Comparison of ENCODE assay signal across 8 mouse cellular contexts in the genomic region with DNA sequence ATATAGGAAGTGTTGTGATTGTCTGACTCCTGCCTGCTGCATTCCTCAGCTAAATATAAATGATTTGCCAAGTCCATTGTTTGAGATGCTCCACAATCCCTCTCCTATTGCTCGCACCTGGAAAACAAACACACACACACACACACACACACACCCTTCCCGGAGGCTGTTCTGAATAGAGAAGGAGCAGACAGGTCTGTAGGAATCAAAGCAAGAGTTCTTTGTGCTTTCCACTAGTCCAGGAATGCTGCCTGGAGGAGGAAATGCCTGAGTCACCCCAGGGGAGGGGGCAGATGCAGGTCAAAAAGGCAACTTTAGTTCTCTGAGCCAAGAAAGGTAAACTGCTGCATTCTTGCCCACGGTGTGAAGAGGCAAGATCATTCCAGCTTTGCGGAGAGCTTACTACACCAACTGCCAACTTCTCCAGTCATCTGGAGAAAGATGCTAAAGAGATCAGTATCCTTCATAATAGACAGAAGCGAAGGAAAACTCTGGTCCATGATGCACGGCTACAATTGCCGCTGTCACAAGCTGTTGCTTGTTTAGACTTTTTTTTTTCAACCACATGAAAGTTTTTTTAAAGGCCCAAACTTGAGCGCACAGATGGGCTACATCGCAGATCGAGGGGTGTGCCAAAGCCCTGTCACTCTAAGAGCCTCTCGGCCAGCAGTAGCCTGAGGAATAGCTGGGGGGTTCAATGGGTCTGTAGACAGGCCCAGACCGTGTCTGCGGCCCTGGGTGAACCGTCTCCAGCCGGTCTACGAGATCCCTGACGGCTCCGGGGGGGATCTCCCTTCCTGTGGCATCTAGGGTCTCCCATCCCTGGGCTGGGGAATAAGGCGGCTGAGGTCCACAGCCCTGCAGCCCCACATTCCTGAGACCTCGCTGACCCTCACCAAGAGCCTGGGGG. TPM values are rescaled to one million over a fixed set of nuclear protein-coding genes. Genes with fewer than 3 reads are reported as not detected.
DNase-seq lines count a peak whose midpoint lies in the region; ATAC-seq and TF ChIP-seq lines count a peak whose summit lies in the region.

No protein-coding gene starts in this region.

- 4% methylated on average over 20 of the region's 20 CpGs for WGBS in forebrain, embryonic 11.5 days
- 2% methylated on average over 20 of the region's 20 CpGs for WGBS in hindbrain, embryonic 14.5 days
- WGBS in liver, embryonic 12.5 days (ENCODE audit: insufficient replicate concordance): 8% methylated on average over 20 of the region's 20 CpGs
- 4% methylated on average over 20 of the region's 20 CpGs for WGBS in neural tube, embryonic 14.5 days

- no peak overlapping the region for H3K27ac ChIP-seq in forebrain, embryonic 11.5 days (ENCODE audit: low read depth, low read length)
- peak overlapping the region; percentile 38 for H3K27ac ChIP-seq in hindbrain, embryonic 14.5 days
- peak overlapping the region; percentile 36; the same call in 1 of the 2 replicates for H3K27ac ChIP-seq in liver, embryonic 12.5 days
- H3K27ac ChIP-seq in neural tube, embryonic 14.5 days (ENCODE audit: low read depth, low read length): no peak overlapping the region

- H3K36me3 ChIP-seq in E14TG2a.4 (ENCODE audit: insufficient read depth, low read length): no peaks in the 10 kb centered on the region
- no peaks in the 10 kb centered on the region for H3K36me3 ChIP-seq in forebrain, embryonic 11.5 days (ENCODE audit: control insufficient read depth, insufficient read depth, low read length)
- no peaks in the 10 kb centered on the region for H3K36me3 ChIP-seq in hindbrain, embryonic 14.5 days (replicated peaks; ENCODE audit: control insufficient read depth, insufficient read depth)
- no peaks in the 10 kb centered on the region for H3K36me3 ChIP-seq in liver, embryonic 12.5 days
- H3K36me3 ChIP-seq in neural tube, embryonic 14.5 days (ENCODE audit: control insufficient read depth, insufficient read depth, low read length): no peaks in the 10 kb centered on the region

- H3K4me2 ChIP-seq in forebrain, embryonic 11.5 days (ENCODE audit: low read depth, low read length, severe bottlenecking): peak overlapping the region; percentile 62
- H3K4me2 ChIP-seq in hindbrain, embryonic 14.5 days (replicated peaks): peak overlapping the region; percentile 94
- H3K4me2 ChIP-seq in liver, embryonic 12.5 days: peak overlapping the region; percentile 87
- H3K4me2 ChIP-seq in neural tube, embryonic 14.5 days (ENCODE audit: low read depth, low read length): peak overlapping the region; percentile 90

- no peak for TF ChIP-seq CTCF in E14TG2a.4 (conservative IDR thresholded peaks at IDR 0.05; ENCODE audit: low read length)

- peak overlapping the region; percentile 69 for H3K9ac ChIP-seq in forebrain, embryonic 11.5 days (ENCODE audit: low read length)
- H3K9ac ChIP-seq in hindbrain, embryonic 14.5 days: peak overlapping the region; percentile 77
- H3K9ac ChIP-seq in liver, embryonic 12.5 days: peak overlapping the region; percentile 67
- H3K9ac ChIP-seq in neural tube, embryonic 14.5 days (replicated peaks; ENCODE audit: low read depth, low read length): peak overlapping the region; percentile 82

- H3K4me1 ChIP-seq in E14TG2a.4 (replicated peaks; ENCODE audit: low read depth, low read length): peaks cover 48% of the 10 kb centered on the region
- H3K4me1 ChIP-seq in forebrain, embryonic 11.5 days (replicated peaks; ENCODE audit: control insufficient read depth, insufficient read depth, low read length): peaks cover 2% of the 10 kb centered on the region; the same call in 1 of the 2 replicates
- peaks cover 4% of the 10 kb centered on the region; the same call in 1 of the 2 replicates for H3K4me1 ChIP-seq in hindbrain, embryonic 14.5 days (replicated peaks; ENCODE audit: control insufficient read depth, insufficient read depth, low read length)
- peaks cover 17% of the 10 kb centered on the region for H3K4me1 ChIP-seq in liver, embryonic 12.5 days
- 0 out of 2 replicates have a peak, but pooled peaks cover 6% of the 10 kb centered on the region for H3K4me1 ChIP-seq in neural tube, embryonic 14.5 days (ENCODE audit: control insufficient read depth, insufficient read depth, low read length)

- H3K27me3 ChIP-seq in E14TG2a.4 (ENCODE audit: insufficient read depth, low read length): peaks cover 20% of the 10 kb centered on the region
- no peaks in the 10 kb centered on the region; the same call in 1 of the 2 replicates for H3K27me3 ChIP-seq in forebrain, embryonic 11.5 days (ENCODE audit: control insufficient read depth, insufficient read depth, low read length)
- no peaks in the 10 kb centered on the region for H3K27me3 ChIP-seq in hindbrain, embryonic 14.5 days (ENCODE audit: control insufficient read depth, insufficient read depth, low read length)
- H3K27me3 ChIP-seq in liver, embryonic 12.5 days (replicated peaks): peaks cover 27% of the 10 kb centered on the region
- H3K27me3 ChIP-seq in neural tube, embryonic 14.5 days (ENCODE audit: control insufficient read depth, insufficient read depth, low read length): no peaks in the 10 kb centered on the region

- H3K4me3 ChIP-seq in E14TG2a.4 (replicated peaks; ENCODE audit: low read length): peak overlapping the region; percentile 89
- H3K4me3 ChIP-seq in forebrain, embryonic 11.5 days (ENCODE audit: low read depth, low read length): peak overlapping the region; percentile 71
- H3K4me3 ChIP-seq in hindbrain, embryonic 14.5 days (replicated peaks; ENCODE audit: low read length): peak overlapping the region; percentile 72
- peak overlapping the region; percentile 57 for H3K4me3 ChIP-seq in liver, embryonic 12.5 days
- peak overlapping the region; percentile 66 for H3K4me3 ChIP-seq in neural tube, embryonic 14.5 days (ENCODE audit: low read depth, low read length)

- ATAC-seq in forebrain, embryonic 11.5 days (replicated peaks; ENCODE audit: low FRiP score): peak; percentile 59
- peak; percentile 50 for ATAC-seq in hindbrain, embryonic 14.5 days (ENCODE audit: low FRiP score)
- ATAC-seq in liver, embryonic 12.5 days: peak; percentile 19
- peak; percentile 57 for ATAC-seq in neural tube, embryonic 14.5 days (ENCODE audit: low read depth)

- DNase-seq in adrenal gland, adult 2 months: peak; percentile 52
- DNase-seq in adrenal gland, adult 8-10 months: no peak
- DNase-seq in forebrain, embryonic 11.5 days (ENCODE audit: low spot score): no peak
- DNase-seq in hindbrain, embryonic 14.5 days (ENCODE audit: low spot score): no peak
- DNase-seq in urinary bladder, postnatal 36 days (ENCODE audit: low spot score in 2 of 2): no peak

- no peaks in the 10 kb centered on the region for H3K9me3 ChIP-seq in E14TG2a.4 (ENCODE audit: low read length)
- H3K9me3 ChIP-seq in forebrain, embryonic 11.5 days (ENCODE audit: control insufficient read depth, low read length): no peaks in the 10 kb centered on the region
- H3K9me3 ChIP-seq in hindbrain, embryonic 14.5 days (ENCODE audit: control insufficient read depth, low read length): no peaks in the 10 kb centered on the region
- no peaks in the 10 kb centered on the region for H3K9me3 ChIP-seq in liver, embryonic 12.5 days (replicated peaks)
- no peaks in the 10 kb centered on the region for H3K9me3 ChIP-seq in neural tube, embryonic 14.5 days (ENCODE audit: control insufficient read depth, low read length)

RNA-seq across cellular contexts. Expression of a gene that starts 0.8 kb away (rescaled TPM):
- 10 to 100 TPM; 47.8 to 66.5 TPM for total RNA-seq in adrenal gland, adult 2 months (2021)
- polyA plus RNA-seq in adrenal gland, adult 2 months (2012; rRNA removed): 38.7 and 44.7 TPM in 2 replicates
- total RNA-seq in adrenal gland, adult 8-10 months (2022): 10 to 100 TPM; 47.8 to 65.5 (median 52.4) TPM
- polyA plus RNA-seq in forebrain, embryonic 11.5 days (2014; fragmentation: Nextera tagmentation; extraction: Ambion mirVana): 34.2 and 39.6 TPM in 2 replicates
- 41.3 and 43.4 TPM in 2 replicates for polyA plus RNA-seq in hindbrain, embryonic 14.5 days (2014; fragmentation: Nextera tagmentation; extraction: Ambion mirVana)
- 23.3 and 26.4 TPM in 2 replicates for polyA plus RNA-seq in liver, embryonic 12.5 days (2016; fragmentation: Nextera tagmentation; extraction: Ambion mirVana)
- 32.1 and 42.6 TPM in 2 replicates for polyA plus RNA-seq in neural tube, embryonic 14.5 days (2014; fragmentation: Nextera tagmentation; extraction: Ambion mirVana)

Comparison
In these comparisons a context has a peak if more than half of its experiments do, and no peak if none do; other contexts are left out.
1. H3K27ac ChIP-seq: peak in hindbrain, embryonic 14.5 days (single experiment) and liver, embryonic 12.5 days (single experiment); none in forebrain, embryonic 11.5 days (single experiment) and neural tube, embryonic 14.5 days (single experiment).
2. Peak in every context shown above with its lines, with median percentiles within 50 percentile points of each other: H3K4me3 ChIP-seq, ATAC-seq, H3K4me2 ChIP-seq and H3K9ac ChIP-seq.